Mouse (Mus musculus) lung, embryonic 15.5 days (tissue): Measurements from ENCODE around the gene Lhx3. TPM values are rescaled to one million over a fixed set of nuclear protein-coding genes. Genes with fewer than 3 reads are reported as not detected.

ENCODE experiments used
- ATAC-seq: fragments of 200-750 bp; cut with Nextera tagmentation; 2 replicates; pipeline ENCODE4 v1.8.0; 2017; ENCODE audit warnings: moderate number of reproducible peaks, borderline replicate concordance; ENCODE audit not compliant: low FRiP score, low TSS enrichment; ENCODE audit errors: extremely low read depth
- H3K27ac ChIP-seq: fragments of 300-500 bp; sonication (generic); 2 replicates; pipeline ENCODE4 v1.5.1; 2015; ENCODE audit warnings: moderate library complexity, mild to moderate bottlenecking, inconsistent platforms
- H3K27me3 ChIP-seq: fragments of 300-500 bp; sonication (generic); 2 replicates; pipeline ENCODE4 v1.6.1; 2015; ENCODE audit warnings: inconsistent platforms
- H3K36me3 ChIP-seq: fragments of 300-500 bp; sonication (generic); 2 replicates; pipeline ENCODE4 v1.6.1; 2015; ENCODE audit warnings: inconsistent platforms
- H3K4me1 ChIP-seq: fragments of 300-500 bp; sonication (generic); 2 replicates; pipeline ENCODE4 v1.6.1; 2015; ENCODE audit warnings: inconsistent platforms
- H3K4me2 ChIP-seq: fragments of 300-500 bp; sonication (generic); 2 replicates; pipeline ENCODE4 v1.6.1; 2015; ENCODE audit warnings: inconsistent platforms, mild to moderate bottlenecking, moderate library complexity
- H3K4me3 ChIP-seq: fragments of 300-500 bp; sonication (generic); 2 replicates; pipeline ENCODE4 v1.5.1; 2015; ENCODE audit warnings: mild to moderate bottlenecking, inconsistent platforms
- H3K9ac ChIP-seq: fragments of 300-500 bp; sonication (generic); 2 replicates; pipeline ENCODE4 v1.6.1; 2015; ENCODE audit warnings: inconsistent platforms
- H3K9me3 ChIP-seq: fragments of 300-500 bp; sonication (generic); 2 replicates; pipeline ENCODE4 v1.6.1; 2016; ENCODE audit warnings: inconsistent platforms
- WGBS: fragments of 180-500 bp; shearing (Covaris S2); methylation state at CpG from one replicate; pipeline ENCODE4 v1.1.7; 2015; 5-methylcytosine and 5-hydroxymethylcytosine counted together
- polyA plus RNA-seq: library from polyadenylated mRNA; unstranded; fragments of >200 nt; fragmentation: Nextera tagmentation; extraction: Ambion mirVana; gene quantifications from 2 replicates; pipeline ENCODE4 v1.2.1, GENCODE M21; 2015

Gene Lhx3
- polyA plus RNA-seq, 1 experiment from 2014 or later = not detected

DNA sequence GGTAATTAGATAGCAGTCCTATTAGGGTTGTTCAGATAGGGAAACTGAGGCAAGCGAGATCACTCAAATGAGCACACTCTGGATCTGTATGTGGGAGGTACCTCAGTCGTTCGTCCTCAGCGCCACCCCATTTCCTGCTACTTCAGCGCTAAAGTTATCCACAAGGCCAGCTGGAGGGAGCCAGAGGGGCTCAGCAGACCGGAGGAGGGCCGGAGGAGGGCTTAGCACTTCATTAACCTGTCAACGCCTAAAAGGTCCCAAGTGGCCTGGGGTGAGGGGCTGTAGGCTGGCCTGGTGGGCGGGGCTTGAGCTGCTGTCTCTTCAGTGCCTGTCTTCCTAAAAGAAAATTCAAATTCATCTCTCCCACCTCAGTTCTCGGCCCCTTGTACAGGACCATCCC is 9.6 kb downstream of the Lhx3 start:
- WGBS = 1% methylated on average over 10 of the region's 10 CpGs
- Histone ChIP-seq H3K27me3 (peaks cover 95% of the 10 kb centered on the region), H3K4me3 (peak overlapping the region; percentile 11; the same call in 1 of the 2 replicates), H3K4me2 (peak overlapping the region; percentile 50), H3K4me1 (peaks cover 31% of the 10 kb centered on the region), H3K9me3 (no peaks in the 10 kb centered on the region), H3K27ac (no peak overlapping the region), H3K36me3 (no peaks in the 10 kb centered on the region), H3K9ac (no peak overlapping the region)
- peak; percentile 89; the same call in 1 of the 2 replicates for ATAC-seq

GRCm38 (mm10) chr2:26194552-26195339 is 13.3 kb downstream of the Lhx3 start:
- Histone ChIP-seq H3K4me3 (no peak overlapping the region), H3K9me3 (no peaks in the 10 kb centered on the region), H3K36me3 (no peaks in the 10 kb centered on the region), H3K27me3 (peaks cover 74% of the 10 kb centered on the region), H3K4me1 (peaks cover 14% of the 10 kb centered on the region), H3K27ac (no peak overlapping the region), H3K9ac (no peak overlapping the region), H3K4me2 (no peak overlapping the region)
- no peak for ATAC-seq
- 42% methylated on average over 7 of the region's 7 CpGs for WGBS

- Histone ChIP-seq H3K27ac (no peak overlapping the region), H3K27me3 (peaks cover 24% of the 10 kb centered on the region; the same call in 1 of the 2 replicates), H3K9me3 (no peaks in the 10 kb centered on the region), H3K4me3 (no peak overlapping the region), H3K9ac (no peak overlapping the region), H3K36me3 (no peaks in the 10 kb centered on the region), H3K4me1 (0 out of 2 replicates have a peak, but pooled peaks cover 3% of the 10 kb centered on the region), H3K4me2 (no peak overlapping the region)
- ATAC-seq = no peak
- 60% methylated on average over 5 of the region's 5 CpGs for WGBS
These were observed 19.6 kb downstream of the Lhx3 start for GRCm38 (mm10) chr2:26188517-26188916.

- Histone ChIP-seq H3K9me3 (no peaks in the 10 kb centered on the region), H3K4me2 (no peak overlapping the region), H3K4me3 (no peak overlapping the region), H3K27ac (no peak overlapping the region), H3K36me3 (no peaks in the 10 kb centered on the region), H3K27me3 (peaks cover 13% of the 10 kb centered on the region; the same call in 1 of the 2 replicates), H3K9ac (no peak overlapping the region), H3K4me1 (0 out of 2 replicates have a peak, but pooled peaks cover 3% of the 10 kb centered on the region)
- ATAC-seq = no peak
- 41% methylated on average over 3 of the region's 3 CpGs for WGBS
These were observed 23.7 kb downstream of the Lhx3 start for GRCm38 (mm10) chr2:26184352-26184751.

GRCm38 (mm10) chr2:26182646-26183045 is 25.4 kb downstream of the Lhx3 start:
- Histone ChIP-seq H3K27me3 (peaks cover 13% of the 10 kb centered on the region; the same call in 1 of the 2 replicates), H3K9ac (no peak overlapping the region), H3K4me3 (no peak overlapping the region), H3K27ac (no peak overlapping the region), H3K36me3 (no peaks in the 10 kb centered on the region), H3K4me1 (no peaks in the 10 kb centered on the region), H3K4me2 (no peak overlapping the region), H3K9me3 (no peaks in the 10 kb centered on the region)
- ATAC-seq = no peak
- 14% methylated on average over 6 of the region's 6 CpGs for WGBS

DNA sequence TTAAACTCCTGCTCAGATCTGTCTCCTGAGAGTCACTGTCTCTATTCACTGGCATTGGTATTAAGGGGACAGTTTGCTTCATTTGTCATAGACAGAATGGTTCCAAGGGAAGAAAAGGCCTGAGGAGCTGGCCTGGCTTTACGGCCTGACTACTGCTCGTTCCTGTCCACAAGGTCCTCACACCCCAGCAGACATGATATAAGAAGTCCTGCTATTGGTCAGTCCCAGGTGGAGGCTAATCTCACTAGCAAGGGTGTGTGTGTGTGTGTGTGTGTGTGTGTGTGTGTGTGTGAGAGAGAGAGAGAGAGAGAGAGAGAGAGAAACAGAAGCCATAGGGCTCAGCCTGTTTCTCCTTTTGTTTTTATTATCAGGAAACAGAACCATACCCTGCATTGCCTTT is 30.9 kb downstream of the Lhx3 start:
- 27% methylated on average over 2 of the region's 2 CpGs for WGBS
- Histone ChIP-seq H3K36me3 (no peaks in the 10 kb centered on the region), H3K27me3 (peaks cover under 1% of the 10 kb centered on the region; the same call in 1 of the 2 replicates), H3K9ac (no peak overlapping the region), H3K4me3 (no peak overlapping the region), H3K4me2 (no peak overlapping the region), H3K4me1 (no peaks in the 10 kb centered on the region; the same call in 1 of the 2 replicates), H3K27ac (no peak overlapping the region), H3K9me3 (no peaks in the 10 kb centered on the region)
- ATAC-seq = no peak

- Histone ChIP-seq H3K36me3 (no peaks in the 10 kb centered on the region), H3K27me3 (no peaks in the 10 kb centered on the region; the same call in 1 of the 2 replicates), H3K9ac (no peak overlapping the region), H3K4me2 (no peak overlapping the region), H3K9me3 (no peaks in the 10 kb centered on the region), H3K27ac (no peak overlapping the region), H3K4me1 (no peaks in the 10 kb centered on the region; the same call in 1 of the 2 replicates), H3K4me3 (no peak overlapping the region)
- no peak for ATAC-seq
- WGBS = 21% methylated on average over 5 of the region's 5 CpGs
These were observed 31.4 kb downstream of the Lhx3 start for GRCm38 (mm10) chr2:26176731-26177130.

- Histone ChIP-seq H3K9ac (no peak overlapping the region), H3K4me3 (no peak overlapping the region), H3K27ac (no peak overlapping the region), H3K36me3 (no peaks in the 10 kb centered on the region), H3K4me1 (no peaks in the 10 kb centered on the region; the same call in 1 of the 2 replicates), H3K9me3 (no peaks in the 10 kb centered on the region), H3K4me2 (no peak overlapping the region), H3K27me3 (no peaks in the 10 kb centered on the region; the same call in 1 of the 2 replicates)
- ATAC-seq = no peak
- 19% methylated on average over 4 of the region's 4 CpGs for WGBS
These were observed 32.9 kb downstream of the Lhx3 start for GRCm38 (mm10) chr2:26175191-26175590.

- no peak overlapping the region for H3K4me2 ChIP-seq
- H3K27ac ChIP-seq = no peak overlapping the region
- 58% methylated on average over 2 of the region's 2 CpGs for WGBS
- H3K4me3 ChIP-seq = no peak overlapping the region
- no peaks in the 10 kb centered on the region for H3K36me3 ChIP-seq
- H3K9me3 ChIP-seq = no peaks in the 10 kb centered on the region
- no peak for ATAC-seq
- H3K9ac ChIP-seq = no peak overlapping the region
- no peaks in the 10 kb centered on the region; the same call in 1 of the 2 replicates for H3K27me3 ChIP-seq
- no peaks in the 10 kb centered on the region; the same call in 1 of the 2 replicates for H3K4me1 ChIP-seq
These were observed 35.9 kb downstream of the Lhx3 start for GRCm38 (mm10) chr2:26172166-26172565.

GRCm38 (mm10) chr2:26170376-26170775 is 37.7 kb downstream of the Lhx3 start:
- no peak for ATAC-seq
- H3K27ac ChIP-seq = no peak overlapping the region
- H3K9ac ChIP-seq = no peak overlapping the region
- no peaks in the 10 kb centered on the region for H3K36me3 ChIP-seq
- 43% methylated on average over 2 of the region's 2 CpGs for WGBS
- no peak overlapping the region for H3K4me2 ChIP-seq
- H3K27me3 ChIP-seq = no peaks in the 10 kb centered on the region
- H3K9me3 ChIP-seq = no peaks in the 10 kb centered on the region
- H3K4me1 ChIP-seq = no peaks in the 10 kb centered on the region
- no peak overlapping the region for H3K4me3 ChIP-seq

DNA sequence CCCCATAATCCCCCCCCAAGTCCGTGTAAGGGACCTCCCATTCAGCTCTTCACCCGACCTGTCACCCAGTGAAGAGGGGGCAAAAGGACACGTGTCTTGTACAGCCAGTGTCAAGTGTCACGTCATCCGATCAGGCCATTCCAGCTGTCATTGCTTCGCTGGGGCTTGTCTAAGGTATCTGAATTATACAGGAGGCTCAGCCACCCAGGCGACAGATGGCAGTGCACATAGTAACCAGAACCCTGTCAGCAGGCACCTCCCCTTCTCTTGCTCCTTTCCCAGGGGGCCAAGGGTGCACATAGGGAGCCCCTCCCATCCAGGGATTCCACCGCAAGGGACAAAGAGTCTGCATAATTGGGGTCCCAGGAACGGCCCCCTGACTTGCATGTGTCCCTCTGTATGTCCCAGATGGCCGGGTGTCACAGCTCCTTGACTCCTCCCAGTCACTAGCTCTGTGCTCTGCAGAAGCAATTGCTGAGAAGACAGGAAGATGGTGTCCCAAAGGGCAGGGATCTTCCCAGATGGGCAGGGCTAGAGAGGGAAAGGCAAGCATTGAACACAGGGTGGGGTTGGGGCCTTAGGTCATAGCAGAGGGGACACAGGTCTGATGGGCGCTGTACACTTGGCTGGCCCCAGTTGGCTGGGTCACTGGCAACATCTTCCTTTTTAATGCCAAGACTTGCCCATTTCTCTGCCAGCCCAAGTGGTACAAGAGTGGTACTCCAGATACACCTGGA is 39.1 kb downstream of the Lhx3 start:
- Histone ChIP-seq H3K9ac (no peak overlapping the region), H3K36me3 (no peaks in the 10 kb centered on the region), H3K4me3 (no peak overlapping the region), H3K27ac (no peak overlapping the region), H3K27me3 (no peaks in the 10 kb centered on the region), H3K4me1 (no peaks in the 10 kb centered on the region), H3K9me3 (no peaks in the 10 kb centered on the region), H3K4me2 (no peak overlapping the region)
- no peak for ATAC-seq
- 20% methylated on average over 11 of the region's 11 CpGs for WGBS

- no peak overlapping the region for H3K9ac ChIP-seq
- no peaks in the 10 kb centered on the region for H3K4me1 ChIP-seq
- H3K27me3 ChIP-seq = no peaks in the 10 kb centered on the region
- no peaks in the 10 kb centered on the region for H3K9me3 ChIP-seq
- no peak overlapping the region for H3K27ac ChIP-seq
- WGBS = 48% methylated on average over 3 of the region's 3 CpGs
- H3K36me3 ChIP-seq = no peaks in the 10 kb centered on the region
- ATAC-seq = no peak
- no peak overlapping the region for H3K4me3 ChIP-seq
- H3K4me2 ChIP-seq = no peak overlapping the region
These were observed 41.2 kb downstream of the Lhx3 start for GRCm38 (mm10) chr2:26166890-26167289.
